Mouse (Mus musculus) bone marrow macrophage, adult 2 months (primary cell): ENCODE measurements around the gene Ahcy.

ENCODE experiments used
- CTCF ChIP-seq: IDR thresholded peaks from 2 replicates; pipeline ENCODE4 v1.5.1; 2012; ENCODE audit warnings: low read depth, mild to moderate bottlenecking, low read length, moderate library complexity
- POLR2A ChIP-seq: IDR thresholded peaks from 2 replicates; pipeline ENCODE4 v1.6.1; 2012; ENCODE audit warnings: mild to moderate bottlenecking, low read depth, low read length, borderline replicate concordance

- no peak for TF ChIP-seq CTCF
- no peak for TF ChIP-seq POLR2A
Observed at GRCm38 (mm10) chr2:155075649-155076048, 1.4 kb upstream of the Ahcy start.
